Mouse (Mus musculus): ENCODE results near the gene Hspb8.
A peak's percentile ranks its signal among the peaks of the same experiment; 100 is the strongest.

Hspb8 gene

GRCm38 (mm10) chr5:116422699-116423201, at the start of gene Hspb8:
Hspb8 (minus strand) TSS chr5:116422864.
- no peak for DNase-seq

- no peak for DNase-seq
These were observed 38.8 kb upstream of the Hspb8 start for GRCm38 (mm10) chr5:116461354-116462042.

- DNase-seq = peak; percentile 63
These were observed 37.3 kb upstream of the Hspb8 start for GRCm38 (mm10) chr5:116459970-116460369.

- no peak for DNase-seq
These were observed 35.1 kb upstream of the Hspb8 start for GRCm38 (mm10) chr5:116457791-116458190.

GRCm38 (mm10) chr5:116456796-116457515, 34.3 kb upstream of the Hspb8 start:
- no peak for DNase-seq

GRCm38 (mm10) chr5:116453401-116453851, 30.8 kb upstream of the Hspb8 start:
- no peak for DNase-seq

GRCm38 (mm10) chr5:116450901-116451300, 28.2 kb upstream of the Hspb8 start:
- no peak for DNase-seq

- DNase-seq = no peak
These were observed 27.0 kb upstream of the Hspb8 start for GRCm38 (mm10) chr5:116449522-116450225.

- no peak for DNase-seq
These were observed 25.9 kb upstream of the Hspb8 start for GRCm38 (mm10) chr5:116448409-116449191.

- no peak for DNase-seq
These were observed 25.2 kb upstream of the Hspb8 start for GRCm38 (mm10) chr5:116447821-116448350.

GRCm38 (mm10) chr5:116446552-116446951, 23.9 kb upstream of the Hspb8 start:
- DNase-seq = peak; percentile 55

GRCm38 (mm10) chr5:116445634-116446367, 23.1 kb upstream of the Hspb8 start:
- DNase-seq = no peak

GRCm38 (mm10) chr5:116444517-116444916, 21.9 kb upstream of the Hspb8 start:
- no peak for DNase-seq

GRCm38 (mm10) chr5:116443459-116443940, 20.8 kb upstream of the Hspb8 start:
- DNase-seq = peak; percentile 71

GRCm38 (mm10) chr5:116442697-116443458, 20.2 kb upstream of the Hspb8 start:
- peak; percentile 85 for DNase-seq

- peak; percentile 37 for DNase-seq
These were observed 17.6 kb upstream of the Hspb8 start for GRCm38 (mm10) chr5:116440251-116440650.

GRCm38 (mm10) chr5:116438328-116438727, 15.7 kb upstream of the Hspb8 start:
- DNase-seq = no peak

- DNase-seq = no peak
These were observed 13.5 kb upstream of the Hspb8 start for GRCm38 (mm10) chr5:116436117-116436516.

- no peak for DNase-seq
These were observed 12.5 kb upstream of the Hspb8 start for GRCm38 (mm10) chr5:116434976-116435850.

- DNase-seq = no peak
These were observed 10.2 kb upstream of the Hspb8 start for GRCm38 (mm10) chr5:116432871-116433270.

Data from layer of hippocampus, adult 9-11 months (tissue).